ENCODE assay signal across 20 mouse cellular contexts in genomic region chr16:36589898-36590297, GRCm38 (mm10). TPM values are rescaled to one million over a fixed set of nuclear protein-coding genes. Genes with fewer than 3 reads are reported as not detected.
"Had no signal": no experiment of that assay in that cellular context is flagged by ENCODE, and none has a peak within 500 bp of the region (broad histone marks: within the 10 kb centered on the region; RNA-seq: fewer than 3 reads in every experiment).

No protein-coding gene starts in this region.

- H3K4me1 ChIP-seq: liver, embryonic 15.5 days; lung, embryonic 15.5 days; midbrain, embryonic 13.5 days; midbrain, embryonic 15.5 days; neural tube, embryonic 12.5 days; stomach, embryonic 15.5 days had no signal

- H3K27ac ChIP-seq: liver, embryonic 15.5 days; lung, embryonic 15.5 days; macrophage; midbrain, embryonic 13.5 days; midbrain, embryonic 15.5 days; neural tube, embryonic 12.5 days; stomach, embryonic 15.5 days; stomach, postnatal 0 days had no signal

- H3K9me3 ChIP-seq: liver, embryonic 15.5 days; lung, embryonic 15.5 days; megakaryocyte, embryonic 14.5 days; midbrain, embryonic 13.5 days; midbrain, embryonic 15.5 days; neural tube, embryonic 12.5 days; stomach, embryonic 15.5 days had no signal

- H3K9ac ChIP-seq: liver, embryonic 15.5 days; liver, postnatal 0 days; lung, embryonic 15.5 days; midbrain, embryonic 13.5 days; midbrain, embryonic 15.5 days; neural tube, embryonic 12.5 days; stomach, embryonic 15.5 days had no signal

- H3K36me3 ChIP-seq: liver, embryonic 15.5 days; lung, embryonic 15.5 days; midbrain, embryonic 13.5 days; midbrain, embryonic 15.5 days; neural tube, embryonic 12.5 days; stomach, embryonic 15.5 days had no signal

- DNase-seq: liver, postnatal 0 days; lung, adult 2 months; right cerebral cortex, postnatal 14 days; thymus, adult 2 months; thymus, postnatal 25 days; thymus, postnatal 4 days had no signal

- ATAC-seq: liver, postnatal 0 days; lung, postnatal 0 days; midbrain, embryonic 13.5 days; midbrain, embryonic 15.5 days had no signal

- H3K27me3 ChIP-seq: liver, embryonic 15.5 days; lung, embryonic 15.5 days; midbrain, embryonic 13.5 days; midbrain, embryonic 15.5 days; neural tube, embryonic 12.5 days; stomach, embryonic 15.5 days had no signal

- H3K4me2 ChIP-seq: liver, embryonic 15.5 days; lung, embryonic 15.5 days; midbrain, embryonic 11.5 days; midbrain, embryonic 13.5 days; midbrain, embryonic 15.5 days; neural tube, embryonic 12.5 days; stomach, embryonic 15.5 days had no signal

- H3K4me3 ChIP-seq: liver, embryonic 15.5 days; lung, embryonic 15.5 days; megakaryocyte, embryonic 14.5 days; midbrain, embryonic 13.5 days; midbrain, embryonic 15.5 days; neural tube, embryonic 12.5 days; stomach, embryonic 15.5 days had no signal

RNA-seq across cellular contexts. Expression of gene Casr, which starts 28.0 kb away (rescaled TPM):
- total RNA-seq: monocyte, adult 5-6 weeks; neutrophil, adult 5-6 weeks had no signal
- polyA plus RNA-seq: liver, embryonic 15.5 days; macrophage; neural tube, embryonic 12.5 days; neural tube, embryonic 14.5 days had no signal
